Mouse (Mus musculus) kidney, postnatal 0 days (tissue): ENCODE measurements around the gene B230104I21Rik. TPM values are rescaled to one million over a fixed set of nuclear protein-coding genes. Genes with fewer than 3 reads are reported as not detected.

Source experiments
- ATAC-seq: fragments of 200-750 bp; cut with Nextera tagmentation; replicated peaks from 2 replicates; pipeline ENCODE4 v1.8.0; 2017; ENCODE audit warnings: low read depth, moderate number of reproducible peaks, moderate TSS enrichment, moderate library complexity; ENCODE audit not compliant: low FRiP score
- DNase-seq: peaks from one replicate; pipeline ENCODE4 v3.0.0-alpha.2; 2016; ENCODE audit warnings: low spot score
- H3K27ac ChIP-seq: fragments of 300-500 bp; sonication (generic); 2 replicates; pipeline ENCODE4 v1.5.1; 2014; ENCODE audit warnings: mild to moderate bottlenecking
- H3K27me3 ChIP-seq: fragments of 300-500 bp; sonication (generic); 2 replicates; pipeline ENCODE4 v1.6.1; 2014; ENCODE audit warnings: low read length, mixed read lengths; ENCODE audit not compliant: insufficient read depth
- H3K36me3 ChIP-seq: fragments of 300-500 bp; sonication (generic); 2 replicates; pipeline ENCODE4 v1.6.1; 2014; ENCODE audit warnings: low read length, mixed read lengths; ENCODE audit not compliant: insufficient read depth
- H3K4me1 ChIP-seq: fragments of 300-500 bp; sonication (generic); replicated peaks from 2 replicates; pipeline ENCODE4 v1.6.1; 2014; ENCODE audit warnings: antibody characterized with exemption, low read length, mixed read lengths; ENCODE audit not compliant: insufficient read depth
- H3K4me2 ChIP-seq: fragments of 300-500 bp; sonication (generic); 2 replicates; pipeline ENCODE4 v1.6.1; 2014; ENCODE audit warnings: mild to moderate bottlenecking, low read length, moderate library complexity, mixed read lengths
- H3K4me3 ChIP-seq: fragments of 300-500 bp; sonication (generic); replicated peaks from 2 replicates; pipeline ENCODE4 v1.5.1; 2014; ENCODE audit warnings: low read depth, low read length
- H3K9ac ChIP-seq: fragments of 300-500 bp; sonication (generic); 2 replicates; pipeline ENCODE4 v1.6.1; 2014; ENCODE audit warnings: low read depth, low read length
- H3K9me3 ChIP-seq: fragments of 300-500 bp; sonication (generic); replicated peaks from 2 replicates; pipeline ENCODE4 v1.6.1; 2016; ENCODE audit warnings: low read length, inconsistent platforms, mixed read lengths
- CTCF ChIP-seq: IDR thresholded peaks from 2 replicates; pipeline ENCODE4 v1.5.1; 2016; ENCODE audit warnings: antibody characterized with exemption, low read depth, mild to moderate bottlenecking, moderate library complexity
- WGBS: fragments of 180-500 bp; shearing (Covaris S2); extraction: QIAGEN DNeasy Blood & Tissue Kit; methylation state at CpG from one replicate; pipeline ENCODE4 v1.1.7; 2014; 5-methylcytosine and 5-hydroxymethylcytosine counted together
- polyA plus RNA-seq: library from polyadenylated mRNA; unstranded; fragments of >200 nt; fragmentation: Nextera tagmentation; extraction: Ambion mirVana; gene quantifications from 2 replicates; pipeline ENCODE4 v1.2.1, GENCODE M21; 2015

B230104I21Rik gene
- polyA plus RNA-seq, 1 experiment from 2014 or later, result not detected

DNA sequence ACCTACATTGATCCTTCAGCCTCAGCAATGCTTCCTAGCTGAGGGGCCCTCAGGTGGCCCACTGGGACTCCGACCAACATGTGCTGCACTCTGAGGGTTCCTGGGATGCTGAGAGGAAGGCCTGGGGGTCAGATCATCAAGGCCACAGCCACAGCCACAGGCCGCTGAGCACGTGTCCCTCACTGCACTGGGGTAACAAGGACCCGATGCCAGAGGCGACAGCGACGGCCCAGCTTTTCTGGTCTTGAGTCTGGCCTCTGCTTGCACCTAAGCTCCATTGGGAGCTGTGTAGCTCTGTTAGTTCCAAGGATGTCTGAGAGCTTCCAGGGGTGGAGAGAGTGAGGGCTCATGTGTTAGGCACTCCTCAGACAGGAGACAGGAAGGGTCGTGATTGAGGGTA lies 34.9 kb downstream of the B230104I21Rik start:
- 65% methylated on average over 8 of the region's 8 CpGs for WGBS
- no peak overlapping the region for H3K27ac ChIP-seq
- no peak overlapping the region for H3K4me3 ChIP-seq
- TF ChIP-seq CTCF, result no peak
- H3K4me1 ChIP-seq, result no peaks in the 10 kb centered on the region
- no peaks in the 10 kb centered on the region for H3K36me3 ChIP-seq
- H3K9me3 ChIP-seq, result no peaks in the 10 kb centered on the region
- no peak for ATAC-seq
- H3K4me2 ChIP-seq, result no peak overlapping the region
- H3K27me3 ChIP-seq, result no peaks in the 10 kb centered on the region
- no peak for DNase-seq
- no peak overlapping the region for H3K9ac ChIP-seq

DNA sequence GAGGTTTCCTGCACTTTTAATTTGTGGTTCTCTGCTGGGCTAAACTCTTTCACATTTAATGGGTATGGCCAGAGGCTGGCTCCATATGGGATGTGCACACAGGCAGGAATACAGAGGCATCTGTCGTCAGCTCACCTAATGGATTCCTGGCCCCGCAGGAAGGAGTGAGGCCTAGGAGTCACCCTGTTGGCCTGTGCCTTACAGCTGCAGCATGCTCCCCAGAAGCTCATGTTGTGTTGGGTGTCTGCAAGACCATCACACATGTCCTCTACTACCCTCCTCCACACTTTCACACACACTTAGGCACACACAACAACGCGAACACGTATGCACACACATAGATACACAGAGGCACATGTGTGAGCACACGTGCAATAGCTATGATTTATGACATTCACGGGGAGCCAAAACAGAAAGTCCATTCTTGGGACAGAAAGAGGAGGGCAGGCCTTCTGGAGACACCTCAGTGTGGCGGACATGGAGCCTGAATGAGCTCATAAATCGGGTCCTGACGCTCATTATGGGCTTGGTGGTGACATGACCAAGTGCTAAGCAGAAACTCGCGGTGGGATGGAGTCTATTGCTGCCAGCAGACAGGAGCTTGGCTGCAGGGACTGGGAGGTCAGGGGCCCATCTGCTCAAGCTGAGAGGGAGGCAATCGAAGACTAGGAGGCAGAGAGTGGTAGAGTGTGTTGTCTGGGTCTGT lies 35.8 kb downstream of the B230104I21Rik start:
- ATAC-seq (no peak), DNase-seq (no peak)
- Histone ChIP-seq H3K4me3 (no peak overlapping the region), H3K27ac (no peak overlapping the region), H3K36me3 (no peaks in the 10 kb centered on the region), H3K27me3 (no peaks in the 10 kb centered on the region), H3K9me3 (no peaks in the 10 kb centered on the region), H3K4me1 (no peaks in the 10 kb centered on the region), H3K4me2 (no peak overlapping the region), H3K9ac (no peak overlapping the region)
- 49% methylated on average over 13 of the region's 13 CpGs for WGBS
- no peak for TF ChIP-seq CTCF

GRCm38 (mm10) chr4:154375939-154376625 lies 40.2 kb downstream of the B230104I21Rik start:
- no peak for ATAC-seq
- Histone ChIP-seq H3K27ac (no peak overlapping the region), H3K27me3 (no peaks in the 10 kb centered on the region), H3K4me2 (no peak overlapping the region), H3K36me3 (no peaks in the 10 kb centered on the region), H3K9me3 (no peaks in the 10 kb centered on the region), H3K4me3 (no peak overlapping the region), H3K9ac (no peak overlapping the region), H3K4me1 (no peaks in the 10 kb centered on the region)
- 53% methylated on average over 10 of the region's 10 CpGs for WGBS
- DNase-seq, result no peak
- TF ChIP-seq CTCF, result no peak

- Histone ChIP-seq H3K4me3 (no peak overlapping the region), H3K36me3 (no peaks in the 10 kb centered on the region), H3K27me3 (no peaks in the 10 kb centered on the region), H3K4me2 (no peak overlapping the region), H3K27ac (no peak overlapping the region), H3K9ac (no peak overlapping the region), H3K4me1 (no peaks in the 10 kb centered on the region), H3K9me3 (no peaks in the 10 kb centered on the region)
- 93% methylated on average over 2 of the region's 2 CpGs for WGBS
- no peak for ATAC-seq
- DNase-seq, result no peak
- TF ChIP-seq CTCF, result no peak
Observed at GRCm38 (mm10) chr4:154378876-154379275, 42.9 kb downstream of the B230104I21Rik start.

DNA sequence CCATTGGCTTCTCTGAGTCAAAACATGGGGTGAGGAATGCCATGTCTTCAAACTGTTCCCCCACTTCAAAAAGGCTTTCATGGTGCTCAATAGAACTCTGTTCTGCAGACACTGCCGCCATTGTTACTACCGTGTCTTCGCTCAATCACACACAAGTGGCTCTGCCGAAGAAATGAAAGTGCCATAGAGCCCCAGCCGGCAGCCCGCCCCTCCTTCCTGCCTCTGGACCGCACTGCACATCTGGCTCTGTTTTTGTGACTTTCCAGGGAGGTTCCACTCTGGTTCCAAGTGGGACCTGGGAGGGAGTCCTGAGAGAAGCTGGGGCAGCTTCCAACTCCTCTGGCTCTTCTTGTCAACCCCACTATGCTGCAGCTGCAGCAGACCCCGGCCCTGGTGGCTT lies 49.3 kb downstream of the B230104I21Rik start:
- no peak for DNase-seq
- Histone ChIP-seq H3K36me3 (no peaks in the 10 kb centered on the region), H3K27me3 (no peaks in the 10 kb centered on the region; the same call in 1 of the 2 replicates), H3K4me3 (no peak overlapping the region), H3K4me1 (peaks cover 6% of the 10 kb centered on the region), H3K9me3 (no peaks in the 10 kb centered on the region), H3K27ac (no peak overlapping the region), H3K9ac (no peak overlapping the region), H3K4me2 (no peak overlapping the region)
- ATAC-seq, result no peak
- 76% methylated on average over 8 of the region's 8 CpGs for WGBS
- TF ChIP-seq CTCF, result no peak

DNA sequence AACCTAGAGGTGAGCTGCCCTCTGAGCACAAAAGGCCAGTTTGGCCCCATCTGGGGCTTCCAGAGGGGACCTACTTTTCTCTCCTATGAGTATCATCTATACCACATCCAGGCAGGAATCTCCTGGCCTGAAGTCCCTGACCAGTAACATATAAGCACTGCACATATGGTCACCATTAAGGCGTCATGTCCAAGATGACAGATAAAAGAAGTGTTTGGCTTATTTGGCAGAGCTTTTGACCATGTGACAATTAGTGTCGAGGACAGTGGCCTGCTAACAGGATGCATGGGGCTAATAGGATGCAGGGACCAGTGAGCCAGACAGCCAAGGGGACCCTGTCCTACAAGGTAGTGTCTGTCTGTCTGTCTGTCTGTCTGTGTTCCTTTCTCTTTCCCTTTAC lies 50.0 kb downstream of the B230104I21Rik start:
- no peak overlapping the region for H3K4me3 ChIP-seq
- WGBS, result 58% methylated on average over 2 of the region's 2 CpGs
- no peak for TF ChIP-seq CTCF
- H3K27ac ChIP-seq, result no peak overlapping the region
- H3K36me3 ChIP-seq, result no peaks in the 10 kb centered on the region
- no peaks in the 10 kb centered on the region; the same call in 1 of the 2 replicates for H3K27me3 ChIP-seq
- peaks cover 12% of the 10 kb centered on the region for H3K4me1 ChIP-seq
- no peak overlapping the region for H3K4me2 ChIP-seq
- ATAC-seq, result no peak
- H3K9me3 ChIP-seq, result no peaks in the 10 kb centered on the region
- no peak overlapping the region for H3K9ac ChIP-seq
- DNase-seq, result no peak
